Mouse (Mus musculus): ENCODE measurements around the gene Cdkn2d. TPM values are rescaled to one million over a fixed set of nuclear protein-coding genes. Genes with fewer than 3 reads are reported as not detected.
"Not testable (repeated sequence)": the region's sequence is repeated elsewhere in the genome, so short reads cannot be mapped to it uniquely, and the experiment has no call there.

Cdkn2d gene
- polyA plus RNA-seq (2012; rRNA removed) = 23.6 and 28.9 TPM in 2 replicates

- under 1% methylated on average over 51 of the region's 51 CpGs for WGBS
- DNase-seq (ENCODE audit: low read depth, low spot score) = peak; percentile 100
Observed at GRCm38 (mm10) chr9:21291022-21291787, at the start of gene Cdkn2d. TSS of gene Cdkn2d (minus strand) at chr9:21291407.

GRCm38 (mm10) chr9:21340411-21340810, 49.2 kb upstream of the Cdkn2d start:
- 53% methylated on average over 4 of the region's 4 CpGs for WGBS
- DNase-seq (ENCODE audit: low read depth, low spot score) = no peak

- no peak for DNase-seq (ENCODE audit: low read depth, low spot score)
- WGBS = 19% methylated on average over 20 of the region's 20 CpGs
Observed at GRCm38 (mm10) chr9:21337652-21338051, 46.4 kb upstream of the Cdkn2d start.

- DNase-seq (ENCODE audit: low read depth, low spot score) = no peak
- 83% methylated on average over 8 of the region's 8 CpGs for WGBS
Observed at GRCm38 (mm10) chr9:21336491-21336890, 45.3 kb upstream of the Cdkn2d start.

- WGBS = 96% methylated on average over 4 of the region's 4 CpGs
- no peak for DNase-seq (ENCODE audit: low read depth, low spot score)
Observed at GRCm38 (mm10) chr9:21335391-21335790, 44.2 kb upstream of the Cdkn2d start.

GRCm38 (mm10) chr9:21334747-21335146, 43.5 kb upstream of the Cdkn2d start:
- no peak for DNase-seq (ENCODE audit: low read depth, low spot score)

- WGBS = 89% methylated on average over 1 of the region's 1 CpGs
- DNase-seq (ENCODE audit: low read depth, low spot score) = no peak
Observed at GRCm38 (mm10) chr9:21333523-21333922, 42.3 kb upstream of the Cdkn2d start.

GRCm38 (mm10) chr9:21332161-21333061, 41.2 kb upstream of the Cdkn2d start:
- no peak for DNase-seq (ENCODE audit: low read depth, low spot score)
- WGBS = 64% methylated on average over 9 of the region's 9 CpGs

- DNase-seq (ENCODE audit: low read depth, low spot score) = no peak
- WGBS = 87% methylated on average over 12 of the region's 12 CpGs
Observed at GRCm38 (mm10) chr9:21331365-21332140, 40.3 kb upstream of the Cdkn2d start.

GRCm38 (mm10) chr9:21329699-21330289, 38.6 kb upstream of the Cdkn2d start:
- WGBS = 92% methylated on average over 10 of the region's 10 CpGs
- no peak for DNase-seq (ENCODE audit: low read depth, low spot score)

GRCm38 (mm10) chr9:21329041-21329440, 37.8 kb upstream of the Cdkn2d start:
- no peak for DNase-seq (ENCODE audit: low read depth, low spot score)
- WGBS = 36% methylated on average over 4 of the region's 5 CpGs

- WGBS = 65% methylated on average over 3 of the region's 3 CpGs
- no peak for DNase-seq (ENCODE audit: low read depth, low spot score)
Observed at GRCm38 (mm10) chr9:21328041-21328440, 36.8 kb upstream of the Cdkn2d start.

- 54% methylated on average over 3 of the region's 3 CpGs for WGBS
Observed at GRCm38 (mm10) chr9:21327569-21327968, 36.4 kb upstream of the Cdkn2d start.

GRCm38 (mm10) chr9:21324269-21324668, 33.1 kb upstream of the Cdkn2d start:
- no peak for DNase-seq (ENCODE audit: low read depth, low spot score)
- 91% methylated on average over 11 of the region's 11 CpGs for WGBS

More at GRCm38 (mm10) chr9:21327569-21327968, 36.4 kb upstream of the Cdkn2d start:
- no peak for DNase-seq (ENCODE audit: low read depth, low spot score)

- WGBS = 74% methylated on average over 8 of the region's 8 CpGs
- DNase-seq (ENCODE audit: low read depth, low spot score) = not testable (repeated sequence)
Observed at GRCm38 (mm10) chr9:21322917-21323297, 31.7 kb upstream of the Cdkn2d start.

GRCm38 (mm10) chr9:21322211-21322916, 31.2 kb upstream of the Cdkn2d start:
- WGBS = 79% methylated on average over 19 of the region's 19 CpGs
- no peak for DNase-seq (ENCODE audit: low read depth, low spot score)

- 11% methylated on average over 6 of the region's 6 CpGs for WGBS
- no peak for DNase-seq (ENCODE audit: low read depth, low spot score)
Observed at GRCm38 (mm10) chr9:21321513-21321835, 30.3 kb upstream of the Cdkn2d start.

GRCm38 (mm10) chr9:21320619-21321512, 29.7 kb upstream of the Cdkn2d start, which contains the start of gene Slc44a2:
TSS of gene Slc44a2 (plus strand) at chr9:21320698.
- no peak for DNase-seq (ENCODE audit: low read depth, low spot score)
- WGBS = 5% methylated on average over 52 of the region's 52 CpGs

Data from large intestine, adult 2 months (tissue).